Mouse (Mus musculus) erythroblast, embryonic 14.5 days (primary cell): ENCODE data around the gene Ampd2.

Experiments
- GATA1 ChIP-seq: IDR thresholded peaks from 2 replicates; pipeline ENCODE4 v1.6.1; 2012; ENCODE audit warnings: low read length, inconsistent platforms, mixed read lengths
- TAL1 ChIP-seq: IDR thresholded peaks from 3 replicates; pipeline ENCODE4 v1.6.1; 2012; ENCODE audit warnings: low read length, inconsistent platforms, mixed read lengths

DNA sequence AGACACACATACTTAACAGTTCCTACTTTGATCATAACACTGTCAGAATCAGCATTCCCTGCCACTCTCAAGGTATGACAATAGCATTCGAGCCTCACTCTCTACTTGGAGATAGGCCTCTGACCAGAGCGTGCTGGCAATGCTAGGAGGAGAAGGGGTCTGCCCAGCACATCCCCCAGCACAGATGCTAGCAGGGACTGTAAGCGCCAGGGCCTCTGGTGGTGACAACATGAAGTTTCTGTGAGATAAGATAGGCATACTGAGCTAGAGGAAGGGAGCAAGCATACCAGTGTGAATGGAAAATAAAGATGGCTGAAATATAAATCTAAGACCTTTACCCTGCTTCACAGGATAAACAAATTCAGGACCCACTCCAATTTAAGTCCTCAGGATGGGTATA is 18.8 kb upstream of the Ampd2 start:
- TF ChIP-seq GATA1 = no peak
- no peak for TF ChIP-seq TAL1
